Mouse (Mus musculus) kidney, adult 2 months (tissue): ENCODE results near the gene Map4k3. TPM values are rescaled to one million over a fixed set of nuclear protein-coding genes. Genes with fewer than 3 reads are reported as not detected.
"Not testable (repeated sequence)": the region's sequence is repeated elsewhere in the genome, so short reads cannot be mapped to it uniquely, and the experiment has no call there.

Source experiments
- DNase-seq: peaks from one replicate; pipeline ENCODE4 v3.0.0; 2021
- H3K27ac ChIP-seq: fragments of 200-500 bp; 2 replicates; pipeline ENCODE4 v1.5.1; 2012; ENCODE audit warnings: low read depth, low read length, control low read depth, inconsistent platforms; ENCODE audit not compliant: insufficient read depth
- H3K27me3 ChIP-seq: fragments of 200-500 bp; replicated peaks from 2 replicates; pipeline ENCODE4 v1.6.1; 2012; ENCODE audit warnings: mild to moderate bottlenecking, moderate library complexity, low read length, inconsistent platforms; ENCODE audit not compliant: control insufficient read depth, insufficient read depth
- H3K36me3 ChIP-seq: fragments of 200-500 bp; 2 replicates; pipeline ENCODE4 v1.6.1; 2012; ENCODE audit warnings: mild to moderate bottlenecking, moderate library complexity, low read length, inconsistent platforms; ENCODE audit not compliant: control insufficient read depth, insufficient read depth
- H3K4me1 ChIP-seq: fragments of 200-500 bp; 2 replicates; pipeline ENCODE4 v1.6.1; 2011; ENCODE audit warnings: low read length; ENCODE audit not compliant: control insufficient read depth, insufficient read depth
- H3K4me3 ChIP-seq: fragments of 200-500 bp; 2 replicates; pipeline ENCODE4 v1.5.1; 2011; ENCODE audit warnings: mild to moderate bottlenecking, low read depth, low read length, control low read depth; ENCODE audit not compliant: insufficient read depth
- CTCF ChIP-seq: fragments of 200-500 bp; conservative IDR thresholded peaks from 2 replicates; pipeline ENCODE4 v1.5.1; 2011; ENCODE audit warnings: low read depth, mild to moderate bottlenecking, control low read depth, low read length, moderate library complexity, mixed read lengths; ENCODE audit not compliant: insufficient read depth, insufficient read length
- POLR2A ChIP-seq: fragments of 200-500 bp; IDR thresholded peaks from one replicate; pipeline ENCODE4 v1.6.1; 2011; ENCODE audit warnings: low read depth, low read length, control low read depth
- WGBS: fragments of 180-500 bp; shearing (Covaris S2); methylation state at CpG from one replicate; pipeline ENCODE4 v1.1.7; 2018; 5-methylcytosine and 5-hydroxymethylcytosine counted together
- polyA plus RNA-seq: library from polyadenylated mRNA; depleted of rRNA; stranded (reverse); fragments of >200 nt; gene quantifications from 2 replicates; pipeline ENCODE4 v1.2.3, GENCODE M21; 2012

Gene Map4k3
- polyA plus RNA-seq, 1 experiment: 19.4 TPM

DNA sequence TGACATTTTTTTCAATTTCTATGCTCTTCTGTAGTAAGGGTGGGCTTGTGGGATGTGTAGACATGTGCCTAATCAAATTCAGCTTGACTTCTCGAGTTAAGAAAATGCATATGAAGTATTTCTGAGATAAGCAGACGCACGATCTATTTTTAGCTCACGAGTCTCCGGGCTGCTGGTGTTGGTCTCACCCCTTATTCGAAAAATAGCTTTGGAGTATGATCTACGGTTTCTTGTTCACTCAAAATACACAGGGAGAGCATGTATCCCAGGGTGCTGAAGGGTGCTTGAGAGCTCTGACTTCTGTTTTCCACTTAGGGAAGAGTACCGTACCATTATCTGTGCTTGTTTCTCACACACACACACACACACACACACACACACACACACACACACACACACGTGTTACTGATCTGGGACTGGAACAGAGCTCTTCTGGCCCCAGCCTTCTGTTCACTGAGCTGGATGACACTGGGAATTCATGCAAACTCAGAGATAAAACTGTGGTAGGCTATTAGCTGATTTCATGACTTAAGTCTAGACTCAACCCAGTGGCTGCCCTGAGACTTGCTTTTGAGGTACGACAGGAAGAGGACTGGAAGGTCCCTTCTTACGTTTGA, 34.9 kb upstream of the Map4k3 start:
- Histone ChIP-seq H3K4me3 (no peak overlapping the region), H3K27me3 (no peaks in the 10 kb centered on the region), H3K4me1 (no peaks in the 10 kb centered on the region), H3K27ac (no peak overlapping the region; the same call in 1 of the 2 replicates), H3K36me3 (no peaks in the 10 kb centered on the region)
- TF ChIP-seq POLR2A: no peak
- TF ChIP-seq CTCF: no peak
- no peak for DNase-seq
- 70% methylated on average over 11 of the region's 11 CpGs for WGBS

DNA sequence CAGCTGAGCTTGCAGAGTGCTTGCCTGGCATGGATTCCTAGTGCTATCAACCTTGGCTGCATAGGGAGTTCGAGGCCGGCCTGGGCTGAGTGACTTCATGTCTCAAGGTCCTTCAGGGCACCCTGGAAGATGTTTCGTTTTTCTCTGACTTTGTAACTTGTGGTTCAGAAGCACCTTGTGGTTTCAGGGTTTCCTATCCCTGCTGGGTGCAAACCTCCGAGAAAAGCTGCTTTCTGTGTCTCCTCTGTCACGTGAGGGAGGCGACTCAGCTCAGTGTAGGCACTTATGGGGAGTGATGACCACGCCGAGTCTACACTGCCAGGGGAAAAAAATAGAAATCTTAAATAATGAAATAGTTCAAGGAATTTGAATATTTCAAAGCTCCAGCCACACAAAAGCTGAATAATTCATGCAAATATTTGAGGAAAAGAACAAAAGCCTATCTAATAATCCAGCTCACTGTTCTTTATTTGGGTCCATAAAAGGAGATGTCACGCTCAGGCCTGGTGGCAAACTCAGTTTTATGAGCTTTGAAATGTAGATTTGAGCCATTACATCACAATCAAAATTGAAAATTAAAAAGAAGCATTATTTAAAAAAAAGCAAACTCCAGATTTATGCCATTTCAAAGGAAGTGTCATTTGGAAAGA, 34.2 kb upstream of the Map4k3 start:
- H3K27me3 ChIP-seq: no peaks in the 10 kb centered on the region
- no peak overlapping the region for H3K4me3 ChIP-seq
- H3K36me3 ChIP-seq: no peaks in the 10 kb centered on the region
- DNase-seq: no peak
- no peaks in the 10 kb centered on the region for H3K4me1 ChIP-seq
- H3K27ac ChIP-seq: no peak overlapping the region
- 80% methylated on average over 9 of the region's 9 CpGs for WGBS
- no peak for TF ChIP-seq POLR2A
- no peak for TF ChIP-seq CTCF

DNA sequence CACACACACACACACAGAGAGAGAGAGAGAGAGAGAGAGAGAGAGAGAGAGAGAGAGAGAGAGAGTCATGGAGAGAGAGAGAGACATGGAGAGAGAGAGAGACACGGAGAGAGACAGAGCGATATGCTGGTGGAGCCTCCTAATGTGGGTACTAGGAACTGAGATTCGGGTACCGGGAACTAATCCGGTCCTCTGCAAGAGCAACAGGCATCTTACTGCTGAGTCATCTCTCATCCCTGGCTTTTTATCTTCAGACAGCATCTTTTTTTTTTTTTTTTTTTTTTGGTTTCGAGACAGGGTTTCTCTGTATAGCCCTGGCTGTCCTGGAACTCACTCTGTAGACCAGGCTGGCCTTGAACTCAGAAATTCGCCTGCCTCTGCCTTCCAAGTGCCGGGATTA, 32.9 kb upstream of the Map4k3 start:
- H3K36me3 ChIP-seq, H3K27me3 ChIP-seq, DNase-seq, H3K4me1 ChIP-seq, H3K4me3 ChIP-seq, H3K27ac ChIP-seq: not testable (repeated sequence)
- 75% methylated on average over 8 of the region's 8 CpGs for WGBS

DNA sequence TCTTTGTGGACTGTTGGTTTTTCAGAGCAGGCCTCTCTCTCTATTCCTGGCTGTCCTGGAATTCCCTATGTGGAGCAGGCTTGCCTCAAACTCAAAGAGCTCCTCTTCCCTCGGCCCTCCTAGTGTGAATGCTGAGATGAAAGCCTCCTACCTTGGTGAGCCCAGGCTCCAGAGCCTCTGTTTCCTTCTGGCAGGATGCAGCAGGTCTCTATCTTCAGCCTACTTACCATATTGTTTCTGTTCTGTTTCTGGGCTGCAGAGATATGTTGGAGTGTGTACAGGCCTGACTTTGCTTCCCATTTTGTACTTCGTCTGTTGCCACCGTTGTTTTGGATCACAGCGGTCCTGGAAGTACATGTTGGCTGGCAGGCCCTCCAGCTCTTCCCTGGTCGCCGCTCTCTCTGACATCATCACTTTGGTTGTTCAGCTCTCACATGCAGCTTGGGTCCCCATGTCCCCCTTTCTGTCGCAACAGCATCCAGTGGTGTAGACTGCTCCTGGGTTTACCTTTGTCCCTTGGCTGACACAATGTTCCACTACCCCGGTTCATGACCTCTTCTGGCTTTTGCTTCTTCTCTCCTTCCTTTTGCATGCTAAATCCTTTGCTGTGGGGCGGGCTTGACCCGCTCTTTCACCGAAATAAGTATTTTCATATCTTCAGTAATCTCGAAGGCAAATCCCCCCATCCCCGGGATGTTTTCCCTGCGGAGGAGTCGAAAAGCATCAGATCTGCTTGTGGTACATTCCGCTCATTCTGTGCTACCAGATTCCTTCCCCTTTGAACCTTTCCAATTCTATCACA, 32.3 kb upstream of the Map4k3 start:
- peak; percentile 53 for DNase-seq
- H3K4me1 ChIP-seq: peaks cover 7% of the 10 kb centered on the region
- H3K27me3 ChIP-seq: no peaks in the 10 kb centered on the region
- 86% methylated on average over 16 of the region's 16 CpGs for WGBS
- H3K27ac ChIP-seq: 0 out of 2 replicates have a peak overlapping the region, but pooled peaks have one; percentile 14
- no peak for TF ChIP-seq POLR2A
- no peak for TF ChIP-seq CTCF
- H3K4me3 ChIP-seq: no peak overlapping the region
- H3K36me3 ChIP-seq: no peaks in the 10 kb centered on the region

DNA sequence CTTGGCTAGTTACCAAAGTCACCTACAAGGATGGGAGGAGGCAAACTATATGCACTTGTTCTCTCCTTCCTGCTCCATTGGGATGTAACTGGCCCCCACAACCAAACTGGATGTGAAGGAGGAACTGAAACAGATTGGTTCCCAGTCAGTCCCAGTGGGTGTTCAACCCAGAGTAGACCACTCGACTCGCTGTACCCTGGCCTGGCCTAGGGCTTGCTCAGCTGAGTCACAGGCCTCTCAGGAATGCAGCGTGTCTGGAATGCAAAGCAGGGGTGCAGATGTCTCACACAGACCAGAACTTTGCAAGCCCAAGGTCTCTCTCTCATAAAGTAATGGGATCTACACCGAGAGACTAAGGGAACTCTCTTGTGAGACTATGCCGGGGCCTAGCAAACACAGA, 27.8 kb upstream of the Map4k3 start:
- no peak overlapping the region for H3K4me3 ChIP-seq
- peak overlapping the region; percentile 93 for H3K27ac ChIP-seq
- peak; percentile 69 for DNase-seq
- peaks cover 16% of the 10 kb centered on the region for H3K4me1 ChIP-seq
- H3K27me3 ChIP-seq: no peaks in the 10 kb centered on the region
- TF ChIP-seq POLR2A (no peak), CTCF (no peak)
- WGBS: 42% methylated on average over 5 of the region's 5 CpGs
- H3K36me3 ChIP-seq: no peaks in the 10 kb centered on the region

DNA sequence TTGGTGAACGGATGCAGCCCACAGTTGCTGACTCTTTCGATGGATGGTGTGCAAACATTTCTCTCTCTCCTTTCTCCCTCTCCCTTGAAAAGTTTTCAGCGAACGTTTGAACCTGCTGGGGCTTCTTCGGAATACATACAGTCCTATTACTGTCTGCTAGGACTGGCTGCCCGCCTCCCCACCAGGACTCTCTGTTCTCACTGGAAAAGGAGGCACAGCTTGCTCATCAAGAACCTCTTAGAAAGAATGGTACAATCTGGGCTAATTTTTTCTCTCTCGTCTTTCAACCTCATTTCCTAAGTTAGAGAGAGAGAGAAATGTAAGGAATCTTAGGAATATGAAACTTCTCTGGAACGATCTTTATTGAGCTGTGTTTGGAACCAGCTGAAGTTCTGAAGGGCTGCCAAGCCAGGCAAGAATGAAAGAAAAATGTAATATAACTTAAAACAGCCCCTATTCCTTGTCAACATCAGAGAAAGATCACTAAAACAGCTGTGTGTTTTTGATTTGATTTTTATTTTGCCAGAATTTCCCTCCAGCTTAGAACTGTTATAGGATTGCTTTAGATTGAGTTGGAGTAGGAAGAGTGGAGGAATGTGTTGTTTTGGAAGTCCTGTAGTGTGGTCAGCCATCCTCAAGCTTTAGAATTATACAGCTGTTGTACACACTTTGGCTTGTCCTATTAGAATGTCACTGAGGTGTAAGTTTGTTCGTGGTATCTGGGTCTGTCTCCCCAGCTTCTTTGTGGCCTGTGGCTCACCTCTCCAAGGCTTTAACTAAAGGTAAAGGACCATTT, 27.0 kb upstream of the Map4k3 start:
- TF ChIP-seq POLR2A (no peak), CTCF (no peak)
- Histone ChIP-seq H3K27ac (peak overlapping the region; percentile 93), H3K4me3 (no peak overlapping the region), H3K27me3 (no peaks in the 10 kb centered on the region), H3K36me3 (no peaks in the 10 kb centered on the region), H3K4me1 (peaks cover 16% of the 10 kb centered on the region)
- 59% methylated on average over 9 of the region's 9 CpGs for WGBS
- peak; percentile 25 for DNase-seq

DNA sequence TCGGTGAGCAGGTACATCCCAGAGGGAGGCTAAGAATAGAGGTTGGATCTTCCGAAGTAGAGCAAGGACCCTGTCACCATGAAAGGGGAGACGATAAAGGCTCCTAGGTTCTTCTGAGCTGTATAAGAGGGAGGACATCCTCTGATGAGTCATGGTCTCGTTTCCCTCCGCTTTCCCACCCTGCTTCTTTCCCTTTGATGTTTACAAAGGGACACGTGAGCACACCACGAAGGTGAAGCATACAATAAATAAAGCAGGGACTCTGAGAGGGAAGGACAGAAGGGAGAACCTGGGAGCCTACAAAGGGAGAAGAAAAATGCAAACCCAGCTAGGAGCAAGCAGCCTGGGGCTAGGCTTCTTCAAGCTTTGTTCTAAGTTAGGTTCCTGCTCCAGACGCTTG, 26.3 kb upstream of the Map4k3 start:
- Histone ChIP-seq H3K27me3 (no peaks in the 10 kb centered on the region), H3K36me3 (no peaks in the 10 kb centered on the region), H3K4me1 (peaks cover 16% of the 10 kb centered on the region), H3K27ac (peak overlapping the region; percentile 59; the same call in 1 of the 2 replicates), H3K4me3 (no peak overlapping the region)
- TF ChIP-seq CTCF (no peak), POLR2A (no peak)
- WGBS: 34% methylated on average over 8 of the region's 8 CpGs
- DNase-seq: no peak
